Mouse (Mus musculus): ENCODE measurements around the gene Tmem104. TPM values are rescaled to one million over a fixed set of nuclear protein-coding genes. Genes with fewer than 3 reads are reported as not detected.

Gene Tmem104
- total RNA-seq, 2 experiments from 2014 or later: 4.5 to 4.9 TPM

DNA sequence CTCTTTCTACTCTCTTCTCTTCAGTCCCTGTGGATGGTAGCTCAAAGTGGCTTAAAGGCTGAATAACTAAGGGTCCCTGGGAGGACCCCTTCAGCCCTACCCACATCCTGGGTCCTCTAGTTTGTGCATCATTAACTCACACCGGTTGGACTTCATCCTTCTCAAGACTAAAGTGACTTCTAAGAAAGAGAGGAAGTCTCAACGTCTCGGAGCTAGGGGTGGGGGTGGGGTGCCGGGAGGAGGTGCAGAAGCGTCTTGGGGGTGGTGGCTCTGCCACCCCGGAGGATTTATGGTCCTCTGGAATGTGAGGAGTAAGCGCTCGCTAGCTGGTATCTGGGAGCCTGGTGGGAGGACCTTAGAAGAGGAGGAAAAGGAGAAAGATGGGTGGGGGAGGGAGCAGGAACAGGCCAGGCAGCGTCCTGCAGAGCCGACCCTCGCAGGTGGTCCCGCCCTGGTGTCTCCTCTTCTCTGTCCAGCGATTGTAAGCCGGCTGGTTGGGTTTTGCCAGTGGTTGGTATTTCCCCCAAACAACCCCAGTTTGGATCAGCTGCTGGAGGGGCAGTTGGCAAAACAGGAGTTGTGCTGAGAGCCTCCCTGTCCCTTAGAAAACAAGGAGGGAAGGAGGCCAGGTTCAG lies 22.8 kb upstream of the Tmem104 start:
- intact Hi-C loops (cut with DNase I; ENCODE audit: low total_unique reads): no loop called here
- DNase-seq: no peak

DNA sequence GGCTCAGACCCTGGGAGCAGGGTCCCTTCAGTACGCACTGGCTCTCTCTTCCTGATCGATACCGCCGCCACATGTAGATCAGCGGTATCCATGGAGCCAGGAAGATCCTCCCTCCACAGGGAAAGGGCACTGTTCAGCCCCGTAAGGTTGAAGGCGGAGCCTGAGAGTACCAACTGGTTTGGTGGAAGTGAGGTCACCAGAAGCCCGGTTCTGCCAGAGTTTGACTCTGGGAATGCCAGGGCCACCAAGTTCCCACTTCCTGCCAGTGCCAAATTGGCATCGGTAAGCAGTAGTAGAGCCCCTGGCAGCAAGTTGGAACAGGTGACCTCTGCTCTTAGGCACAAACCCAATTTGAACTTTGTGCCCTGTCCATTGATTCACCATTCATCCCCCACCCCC lies 22.3 kb upstream of the Tmem104 start:
- no peak for DNase-seq
- intact Hi-C loops (cut with DNase I; ENCODE audit: low total_unique reads): no loop called here

DNA sequence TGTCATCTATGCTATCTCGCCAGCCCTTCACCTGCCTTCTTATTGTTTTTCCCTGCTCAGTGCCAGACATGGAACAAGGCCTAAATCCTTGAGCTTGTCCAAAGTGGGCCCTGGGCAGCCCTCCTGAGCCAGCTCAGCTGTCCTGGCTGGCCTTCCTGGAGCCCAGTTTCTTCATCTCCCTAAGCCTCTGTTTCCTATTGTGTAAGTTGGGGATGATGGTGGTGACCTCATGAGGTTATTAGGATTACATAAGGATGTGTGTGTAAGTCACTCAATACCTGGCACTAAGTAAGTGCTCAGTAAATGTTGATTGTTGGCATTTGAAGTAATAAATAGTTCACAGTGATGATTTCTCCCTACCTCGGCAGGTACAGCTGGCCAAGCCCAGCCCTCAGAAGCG lies 20.5 kb upstream of the Tmem104 start:
- DNase-seq: no peak
- intact Hi-C loops (cut with DNase I; ENCODE audit: low total_unique reads): no loop called here

DNA sequence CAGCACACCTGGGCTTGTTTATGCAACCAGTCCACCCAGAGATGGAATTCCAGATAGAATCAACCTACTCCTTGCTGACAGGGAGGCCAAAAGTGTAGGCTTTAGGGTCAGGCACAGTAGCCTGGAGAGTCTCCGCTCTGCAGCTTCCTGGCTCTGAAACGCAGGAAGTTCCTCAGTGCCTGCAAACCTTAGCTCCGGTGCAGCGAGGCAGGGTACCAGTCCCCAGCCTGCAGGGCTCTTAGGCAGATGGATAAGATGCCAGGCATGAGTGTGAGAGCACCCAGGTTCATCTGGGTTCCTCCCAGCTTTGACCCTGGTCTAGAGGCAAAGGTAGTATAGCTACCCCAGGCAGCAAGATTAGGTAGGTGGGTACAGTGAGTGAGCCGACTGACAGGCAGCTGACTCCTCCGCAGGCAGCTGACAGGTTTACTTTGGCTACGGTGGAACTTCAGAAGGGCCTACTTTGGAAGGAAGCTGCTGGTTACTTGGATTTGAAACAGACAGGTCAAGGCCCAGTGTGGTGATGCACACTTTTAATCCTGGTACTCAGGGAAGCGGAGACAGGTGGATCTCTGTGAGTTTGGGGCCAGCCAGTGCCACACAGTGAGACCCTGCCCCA lies 19.5 kb upstream of the Tmem104 start:
- no peak for DNase-seq
- intact Hi-C loops (cut with DNase I; ENCODE audit: low total_unique reads): no loop called here

DNA sequence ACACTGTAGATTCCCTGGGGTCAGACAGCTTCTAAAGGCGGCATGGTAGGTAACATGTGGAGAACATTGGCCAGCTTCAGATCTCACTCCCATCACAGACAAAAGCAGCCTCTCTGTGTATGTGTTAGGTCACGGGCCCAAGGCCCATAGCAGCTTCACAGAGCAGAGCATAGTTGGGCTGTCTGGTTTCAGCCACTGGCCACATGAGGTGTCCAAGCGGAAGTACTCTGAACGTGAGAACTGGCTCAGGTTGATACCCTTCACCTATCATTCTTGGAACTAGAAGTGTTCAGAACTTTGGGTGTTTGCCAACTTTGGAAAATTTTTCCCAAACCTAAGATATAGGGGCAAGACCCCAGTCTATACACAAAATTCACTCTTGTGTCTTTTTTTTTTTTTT lies 17.9 kb upstream of the Tmem104 start:
- intact Hi-C loops (cut with DNase I; ENCODE audit: low total_unique reads): no loop called here
- DNase-seq: no peak

DNA sequence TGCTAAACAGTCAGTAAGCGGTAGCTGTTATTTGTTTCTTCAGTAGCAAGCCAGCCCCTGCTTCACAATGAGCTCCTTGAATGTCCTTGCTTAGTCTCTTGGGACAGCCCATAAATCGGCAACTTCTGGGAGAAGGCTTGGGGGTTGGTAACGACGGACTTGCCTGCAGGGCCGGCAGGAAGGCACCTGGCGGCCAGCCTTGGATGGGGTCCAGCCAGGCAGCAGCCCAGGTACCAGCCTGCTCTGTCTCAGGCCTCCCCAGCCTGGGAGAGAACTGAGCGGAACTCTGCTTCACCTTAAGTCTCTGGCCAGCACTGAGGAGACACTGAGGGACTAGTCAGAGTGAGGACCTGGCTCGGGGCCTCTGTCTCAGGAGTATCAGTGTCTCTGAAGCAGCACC lies 16.2 kb upstream of the Tmem104 start:
- DNase-seq: no peak
- intact Hi-C loops (cut with DNase I; ENCODE audit: low total_unique reads): no loop called here

DNA sequence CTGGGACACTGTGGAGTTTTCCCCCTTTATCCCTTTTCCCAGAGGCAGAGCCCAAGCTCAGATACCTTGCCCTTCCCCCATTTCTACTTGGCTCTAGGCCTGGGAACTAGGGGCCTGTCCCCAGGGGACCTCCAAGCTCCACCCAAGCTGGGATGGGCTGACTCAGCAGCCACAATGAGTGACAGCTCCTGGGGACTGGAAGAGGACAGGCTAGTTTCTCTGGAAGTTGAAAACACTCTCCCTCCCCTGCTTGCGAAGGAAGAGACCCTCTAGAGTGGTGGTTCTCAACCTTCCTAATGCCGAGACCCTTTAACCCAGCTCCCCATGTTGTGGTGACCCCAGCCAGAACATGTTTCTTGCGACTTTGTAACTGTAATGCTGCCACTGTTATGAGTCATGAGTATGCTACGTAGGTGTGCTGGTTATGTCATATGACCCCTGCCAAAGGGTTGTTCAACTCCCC lies 14.4 kb upstream of the Tmem104 start:
- DNase-seq: no peak

DNA sequence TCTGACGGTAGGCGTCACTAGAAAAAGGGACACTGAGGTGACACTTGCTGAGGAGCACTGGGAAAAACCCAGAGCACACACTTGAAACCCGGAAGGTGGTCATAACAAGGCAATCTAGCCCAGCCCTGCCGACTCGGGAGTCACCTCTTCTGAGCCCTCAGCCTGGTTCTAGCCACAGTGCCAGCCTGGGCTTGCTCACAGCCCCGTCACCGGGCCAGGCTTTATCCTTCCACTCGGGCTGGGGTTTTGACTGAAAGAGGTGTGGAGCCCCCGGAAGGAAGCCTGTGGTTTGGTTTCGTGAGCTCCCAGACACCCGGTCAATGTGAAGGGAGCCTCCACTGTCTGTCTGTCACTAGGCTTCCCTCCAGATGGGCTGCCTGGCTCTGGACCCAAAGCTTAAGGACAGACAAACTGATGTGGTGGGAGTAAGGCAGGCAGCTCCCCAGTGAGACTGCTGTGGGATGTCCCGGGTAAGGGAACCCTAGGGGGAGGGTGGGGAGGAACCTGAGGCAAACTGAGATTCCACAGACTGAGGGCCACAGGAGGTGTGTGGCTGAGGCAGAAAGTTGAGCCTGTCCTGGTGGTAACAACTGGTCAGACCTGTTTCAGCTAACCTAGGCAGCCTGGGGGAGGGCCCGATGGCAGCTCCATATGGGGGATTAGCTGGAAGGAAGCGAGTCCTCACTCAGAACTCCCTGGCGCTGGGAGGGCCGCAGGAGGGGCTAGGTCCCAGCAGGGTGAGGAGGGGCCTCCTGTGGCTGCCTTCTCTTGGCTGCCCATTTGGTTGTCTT lies 13.5 kb upstream of the Tmem104 start:
- intact Hi-C loops (cut with DNase I; ENCODE audit: low total_unique reads): no loop called here
- no peak for DNase-seq

More for the DNA sequence above, 14.4 kb upstream of the Tmem104 start:
- intact Hi-C loops (cut with DNase I; ENCODE audit: low total_unique reads): no loop called here

DNA sequence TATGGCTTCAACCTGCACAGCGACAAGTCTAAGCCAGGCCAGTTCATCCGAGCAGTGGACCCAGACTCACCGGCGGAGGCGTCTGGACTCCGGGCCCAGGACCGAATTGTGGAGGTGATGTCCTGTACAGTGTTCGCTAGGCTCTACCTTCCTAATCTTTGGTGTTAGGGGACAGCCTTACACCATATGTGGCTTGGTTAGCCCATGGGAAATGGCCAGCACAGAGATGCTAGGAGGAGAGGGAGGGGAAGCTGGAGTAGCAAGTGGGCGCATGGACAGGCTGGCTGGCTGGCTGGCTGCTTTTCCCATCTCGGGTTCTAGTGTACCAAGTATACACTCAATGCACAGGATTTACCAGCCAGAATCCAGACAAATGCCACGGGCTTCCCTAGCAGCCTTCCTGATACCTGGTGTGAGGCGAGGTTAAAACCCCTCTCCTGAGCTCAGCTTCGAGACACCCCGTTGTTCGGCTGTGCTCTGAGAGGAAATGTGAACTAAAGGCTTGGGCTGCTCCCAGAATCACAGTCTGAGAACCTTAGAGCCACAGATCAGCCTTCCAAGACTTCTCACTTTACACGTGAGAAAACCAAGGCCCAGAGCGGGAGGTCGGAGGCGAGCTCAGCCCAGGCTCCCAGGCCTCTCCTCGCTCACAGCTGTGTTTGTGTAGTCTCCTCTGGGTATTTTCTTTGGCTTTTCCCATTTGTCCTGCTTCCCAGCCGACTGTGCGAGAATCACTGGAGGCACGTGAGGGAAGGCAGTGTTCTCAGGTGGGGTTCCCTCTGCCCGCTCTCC lies 10.7 kb upstream of the Tmem104 start:
- intact Hi-C loops (cut with DNase I; ENCODE audit: low total_unique reads): no loop called here
- DNase-seq: peak; percentile 40

DNA sequence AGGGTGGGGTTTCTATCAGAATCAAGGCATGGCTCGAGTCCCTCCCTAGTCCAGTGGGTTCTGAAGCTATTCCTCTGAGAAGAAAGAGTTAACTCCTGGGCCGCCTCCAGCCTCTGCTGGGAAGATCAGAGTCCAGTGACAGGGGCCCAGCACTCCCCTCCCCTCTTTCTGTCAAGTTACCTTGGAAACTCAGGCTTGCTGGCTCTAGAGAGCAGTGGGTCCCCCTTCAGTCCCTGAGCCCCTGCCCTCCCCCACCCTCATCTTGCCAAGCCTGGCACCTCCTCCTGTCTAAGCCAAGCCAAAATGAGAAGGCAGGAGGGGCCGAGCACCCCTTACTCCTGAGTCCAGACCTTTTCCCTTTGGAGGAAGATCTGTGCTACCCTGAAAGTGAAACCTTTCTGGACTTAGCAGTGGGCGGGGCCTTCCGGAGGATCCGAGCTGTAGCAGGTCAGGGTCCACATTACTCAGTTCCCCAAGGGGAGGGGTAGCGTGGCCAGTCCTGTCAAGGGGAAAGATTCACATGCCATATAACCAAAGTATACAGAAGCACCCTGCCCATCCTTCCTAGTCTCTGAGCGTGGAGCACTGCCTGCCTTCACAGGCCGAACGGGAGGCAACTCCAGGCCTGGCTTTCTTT lies 9.6 kb upstream of the Tmem104 start:
- intact Hi-C loops (cut with DNase I; ENCODE audit: low total_unique reads): no loop called here
- DNase-seq: no peak

DNA sequence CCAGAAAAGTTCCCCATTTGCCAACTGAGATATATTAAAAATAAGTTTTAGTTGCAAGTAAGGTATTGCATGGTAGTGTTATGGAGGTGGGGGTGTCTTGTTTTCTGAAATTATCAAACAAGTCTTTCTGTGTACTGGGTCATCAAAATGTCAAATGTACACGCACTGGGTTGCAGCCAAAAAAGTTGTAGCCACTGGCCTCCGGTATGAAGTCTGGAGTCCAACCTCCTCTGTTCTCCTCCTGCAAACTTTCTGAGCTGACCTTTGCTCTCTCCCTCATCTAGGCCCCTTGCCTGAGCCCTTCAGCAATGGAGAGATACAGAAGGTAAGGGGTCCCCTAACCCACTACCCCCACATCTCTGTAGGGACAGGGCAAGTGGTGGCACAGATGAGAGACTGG lies 8.5 kb upstream of the Tmem104 start:
- intact Hi-C loops (cut with DNase I; ENCODE audit: low total_unique reads): no loop called here
- no peak for DNase-seq

DNA sequence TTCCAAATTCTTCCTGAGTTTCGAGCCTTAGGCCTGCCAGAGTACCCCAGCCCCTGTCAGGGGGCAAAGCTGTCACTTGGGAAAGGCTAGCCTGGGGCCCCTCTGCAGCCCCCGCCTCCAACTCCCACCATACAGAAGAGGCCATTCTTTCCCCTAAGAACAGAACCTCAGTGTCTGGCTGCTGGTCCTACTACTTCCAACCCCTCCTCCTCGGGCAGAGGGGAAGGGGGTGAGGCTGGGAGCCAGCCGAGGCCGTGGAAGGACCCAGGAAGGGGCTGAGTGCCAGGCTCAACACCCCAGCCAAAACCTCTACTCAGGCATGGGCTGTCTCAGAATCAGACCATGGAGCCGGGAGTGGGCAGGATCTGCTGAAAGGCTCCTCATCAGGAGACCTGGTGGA lies 8.1 kb upstream of the Tmem104 start:
- DNase-seq: no peak
- intact Hi-C loops (cut with DNase I; ENCODE audit: low total_unique reads): no loop called here

DNA sequence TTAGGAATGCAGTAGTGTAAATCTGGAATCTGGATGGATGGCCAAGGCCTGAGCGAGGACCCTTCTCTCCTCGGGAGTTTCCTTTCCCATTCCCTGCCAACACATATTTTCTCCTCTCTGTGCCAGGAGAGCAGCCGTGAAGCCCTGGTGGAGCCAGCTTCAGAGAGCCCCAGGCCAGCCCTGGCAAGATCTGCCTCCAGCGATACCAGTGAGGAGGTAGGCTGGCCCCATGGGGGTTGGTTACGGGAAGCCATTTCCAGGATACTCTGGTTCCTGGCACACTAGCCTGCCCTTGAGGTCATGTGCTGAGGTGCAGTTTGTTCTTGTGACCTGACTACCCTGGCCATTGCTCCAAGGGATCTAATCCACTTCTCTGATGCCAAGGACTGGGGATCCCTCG lies 7.4 kb upstream of the Tmem104 start:
- intact Hi-C loops (cut with DNase I; ENCODE audit: low total_unique reads): no loop called here

DNA sequence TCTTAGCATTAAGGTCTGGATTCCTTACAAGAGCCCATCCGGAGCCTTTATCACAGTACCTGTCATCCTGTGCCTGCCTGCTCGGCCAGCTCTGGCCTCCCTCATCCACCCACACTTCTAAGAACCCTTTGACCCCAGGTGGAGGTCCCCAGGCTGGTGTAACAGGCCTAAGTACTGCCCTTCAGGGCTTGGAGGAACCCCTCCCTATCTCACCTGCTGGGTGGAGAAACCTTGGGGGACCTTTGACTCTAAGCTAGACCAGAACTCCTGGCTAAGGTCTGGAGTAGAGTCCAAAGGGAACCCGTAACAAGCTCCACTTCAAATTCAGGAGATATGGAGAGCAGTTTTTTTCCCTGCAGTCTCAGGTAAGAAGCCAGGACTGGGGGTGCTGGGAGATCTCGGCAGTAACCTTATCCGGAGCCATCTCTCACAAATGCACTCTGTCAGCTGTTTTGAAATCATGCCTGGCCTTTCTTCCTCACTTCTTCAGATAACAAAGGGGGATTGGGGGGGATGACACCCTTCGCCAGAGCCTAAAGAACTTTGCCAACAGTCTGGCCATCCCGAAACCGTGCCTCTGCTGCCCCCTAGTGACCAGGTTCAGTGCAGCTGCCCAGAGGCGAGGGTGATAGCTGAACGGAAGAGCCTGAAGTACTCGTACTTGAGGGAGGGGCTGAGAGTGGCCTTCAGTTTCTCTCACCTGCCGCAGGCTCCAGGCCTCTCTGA lies 5.2 kb upstream of the Tmem104 start:
- DNase-seq: peak; percentile 78
- intact Hi-C loops (cut with DNase I; ENCODE audit: low total_unique reads): no loop called here

More for the DNA sequence above, 7.4 kb upstream of the Tmem104 start:
- DNase-seq: no peak

DNA sequence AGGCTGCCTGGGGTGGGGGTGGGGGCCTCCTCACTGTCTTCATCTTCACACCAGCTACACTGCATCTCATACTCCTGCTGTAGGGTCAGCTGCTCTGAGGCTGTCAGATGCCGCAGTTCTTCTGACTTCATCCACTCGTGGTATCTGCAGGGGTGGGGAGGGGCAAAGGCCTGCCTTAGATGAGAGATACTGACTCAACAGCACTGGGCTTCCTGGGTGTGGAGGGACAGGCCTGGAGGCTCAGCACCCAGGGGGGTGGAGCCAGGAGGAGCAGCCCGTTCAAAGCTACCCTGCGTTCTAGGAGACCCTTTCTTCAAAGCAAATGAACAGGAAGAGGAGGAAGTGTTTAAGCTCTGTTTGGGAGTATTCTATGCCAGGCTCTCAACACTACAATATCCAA lies 2.3 kb upstream of the Tmem104 start:
- intact Hi-C loops (cut with DNase I; ENCODE audit: low total_unique reads): no loop called here
- no peak for DNase-seq

DNA sequence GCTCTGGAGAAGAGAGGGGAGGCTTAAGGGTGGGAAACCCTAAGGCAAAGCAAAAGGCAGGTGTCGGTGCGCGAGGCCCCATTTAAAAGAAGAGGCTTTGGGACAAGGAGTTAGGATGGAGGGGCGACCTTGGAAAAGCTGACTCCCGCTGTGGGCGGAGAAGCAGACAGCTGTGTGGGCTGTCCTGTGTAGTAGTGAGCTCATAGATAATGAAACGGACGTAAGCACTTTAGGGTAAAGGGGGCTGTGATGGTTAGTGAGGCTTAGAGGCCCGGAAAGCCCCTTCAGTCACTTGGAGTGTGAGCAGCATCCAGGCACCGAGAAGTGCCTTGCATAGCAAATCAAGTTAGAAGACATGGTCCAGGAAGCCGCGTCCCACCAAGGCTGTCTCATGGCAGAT lies 406 bp downstream of the Tmem104 start, which contains the start of gene Nat9:
Gene Nat9, minus strand, starts transcription at position 167 of the 400 bp plus-strand sequence.
- intact Hi-C loops (cut with DNase I; ENCODE audit: low total_unique reads): no loop called here
- no peak for DNase-seq

DNA sequence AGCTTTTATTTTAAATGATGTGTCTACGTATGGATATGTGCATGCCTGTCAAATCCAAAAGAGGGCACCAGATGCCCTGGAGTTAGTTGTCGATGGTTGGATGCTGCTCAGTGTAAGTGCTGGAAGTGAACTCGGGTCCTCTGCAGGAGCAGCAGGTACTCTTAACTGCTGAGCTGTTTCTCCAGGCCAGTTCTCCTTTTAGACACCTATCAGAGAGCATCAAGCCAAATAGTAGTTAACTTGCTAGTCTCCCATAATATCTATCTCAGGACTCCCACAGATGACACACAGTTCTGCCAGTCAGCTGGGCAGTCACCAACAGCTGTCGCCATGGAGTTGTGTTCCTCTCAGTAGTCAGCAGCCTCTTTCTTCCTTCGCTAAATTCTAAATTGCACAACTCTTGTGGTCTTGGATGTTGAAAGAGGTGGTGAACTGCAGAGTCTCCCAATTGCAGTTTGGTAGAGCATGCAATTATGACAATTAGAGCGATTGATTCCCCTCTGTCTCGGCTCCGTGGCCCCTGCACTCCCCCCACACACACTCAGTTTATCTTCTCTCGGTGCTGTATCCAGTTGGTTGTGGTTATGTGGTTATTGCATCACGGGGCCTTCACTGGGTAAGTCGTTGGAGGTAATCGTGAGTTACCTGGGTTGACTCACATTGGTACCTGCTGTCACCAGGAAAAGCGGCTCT lies 1.4 kb downstream of the Tmem104 start:
- DNase-seq: no peak
- intact Hi-C loops (cut with DNase I; ENCODE audit: low total_unique reads): no loop called here

DNA sequence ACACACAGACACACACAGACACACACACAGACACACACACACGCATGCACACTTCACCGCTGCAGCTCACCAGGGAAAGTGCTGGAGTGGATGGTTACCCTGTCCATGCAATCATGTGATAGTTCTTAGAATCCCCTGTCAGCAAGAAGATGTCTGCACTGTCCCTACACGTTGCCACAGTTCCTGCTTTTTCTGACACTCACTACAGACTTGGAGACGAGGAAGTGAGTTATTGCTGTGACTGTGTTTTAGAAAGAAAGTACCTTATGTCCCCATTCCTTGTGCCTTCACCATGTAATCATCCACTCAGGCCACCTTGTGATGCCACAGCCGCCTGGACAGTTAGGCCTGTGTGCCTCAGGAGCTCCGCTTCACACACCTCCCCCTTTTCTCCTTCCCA lies 2.0 kb downstream of the Tmem104 start:
- DNase-seq: no peak
- intact Hi-C loops (cut with DNase I; ENCODE audit: low total_unique reads): no loop called here

All from gastrocnemius, postnatal 14 days (tissue).